8 mouse cellular contexts compared by ENCODE assay signal in genomic region chr1:111864063-111864778, GRCm38 (mm10). TPM values are rescaled to one million over a fixed set of nuclear protein-coding genes. Genes with fewer than 3 reads are reported as not detected.
DNase-seq lines count a peak whose midpoint lies in the region; ATAC-seq and TF ChIP-seq lines count a peak whose summit lies in the region.

No protein-coding gene starts in this region.

- H3K4me3 ChIP-seq in E14TG2a.4 (replicated peaks; ENCODE audit: low read length): peak overlapping the region; percentile 89
- H3K4me3 ChIP-seq in forebrain, embryonic 11.5 days (ENCODE audit: low read depth, low read length): peak overlapping the region; percentile 72
- peak overlapping the region; percentile 75 for H3K4me3 ChIP-seq in heart, embryonic 15.5 days
- peak overlapping the region; percentile 67 for H3K4me3 ChIP-seq in liver, embryonic 12.5 days
- H3K4me3 ChIP-seq in stomach, embryonic 15.5 days (replicated peaks): peak overlapping the region; percentile 65

- peak; percentile 52 for TF ChIP-seq CTCF in E14TG2a.4 (conservative IDR thresholded peaks at IDR 0.05; ENCODE audit: low read length)

- WGBS in forebrain, embryonic 11.5 days: under 1% methylated on average over 36 of the region's 41 CpGs
- under 1% methylated on average over 40 of the region's 41 CpGs for WGBS in heart, embryonic 15.5 days
- under 1% methylated on average over 41 of the region's 41 CpGs for WGBS in liver, embryonic 12.5 days (ENCODE audit: insufficient replicate concordance)
- WGBS in stomach, embryonic 15.5 days: under 1% methylated on average over 41 of the region's 41 CpGs

- H3K4me1 ChIP-seq in E14TG2a.4 (replicated peaks; ENCODE audit: low read depth, low read length): no peaks in the 10 kb centered on the region
- no peaks in the 10 kb centered on the region for H3K4me1 ChIP-seq in forebrain, embryonic 11.5 days (replicated peaks; ENCODE audit: control insufficient read depth, insufficient read depth, low read length)
- peaks cover 5% of the 10 kb centered on the region; the same call in 1 of the 2 replicates for H3K4me1 ChIP-seq in heart, embryonic 15.5 days (replicated peaks)
- no peaks in the 10 kb centered on the region for H3K4me1 ChIP-seq in liver, embryonic 12.5 days
- H3K4me1 ChIP-seq in stomach, embryonic 15.5 days: no peaks in the 10 kb centered on the region

- peak overlapping the region; percentile 66 for H3K27ac ChIP-seq in forebrain, embryonic 11.5 days (ENCODE audit: low read depth, low read length)
- H3K27ac ChIP-seq in heart, embryonic 15.5 days: peak overlapping the region; percentile 92
- H3K27ac ChIP-seq in liver, embryonic 12.5 days: peak overlapping the region; percentile 65; the same call in 1 of the 2 replicates
- H3K27ac ChIP-seq in stomach, embryonic 15.5 days: peak overlapping the region; percentile 94

- no peaks in the 10 kb centered on the region for H3K27me3 ChIP-seq in E14TG2a.4 (ENCODE audit: insufficient read depth, low read length)
- H3K27me3 ChIP-seq in forebrain, embryonic 11.5 days (ENCODE audit: control insufficient read depth, insufficient read depth, low read length): no peaks in the 10 kb centered on the region
- no peaks in the 10 kb centered on the region for H3K27me3 ChIP-seq in heart, embryonic 15.5 days
- no peaks in the 10 kb centered on the region for H3K27me3 ChIP-seq in liver, embryonic 12.5 days (replicated peaks)
- no peaks in the 10 kb centered on the region for H3K27me3 ChIP-seq in stomach, embryonic 15.5 days (replicated peaks)

- peak; percentile 63 for ATAC-seq in forebrain, embryonic 11.5 days (replicated peaks; ENCODE audit: low FRiP score)
- peak; percentile 74 for ATAC-seq in heart, embryonic 15.5 days (replicated peaks; ENCODE audit: insufficient number of reproducible peaks, insufficient read depth, low FRiP score, low read depth)
- peak; percentile 75 for ATAC-seq in liver, embryonic 12.5 days
- peak; percentile 80 for ATAC-seq in stomach, embryonic 15.5 days (ENCODE audit: insufficient read depth, low FRiP score, low read depth)

- H3K36me3 ChIP-seq in E14TG2a.4 (ENCODE audit: insufficient read depth, low read length): no peaks in the 10 kb centered on the region
- H3K36me3 ChIP-seq in forebrain, embryonic 11.5 days (ENCODE audit: control insufficient read depth, insufficient read depth, low read length): no peaks in the 10 kb centered on the region
- no peaks in the 10 kb centered on the region for H3K36me3 ChIP-seq in heart, embryonic 15.5 days
- H3K36me3 ChIP-seq in liver, embryonic 12.5 days: no peaks in the 10 kb centered on the region
- no peaks in the 10 kb centered on the region for H3K36me3 ChIP-seq in stomach, embryonic 15.5 days

- no peaks in the 10 kb centered on the region for H3K9me3 ChIP-seq in E14TG2a.4 (ENCODE audit: low read length)
- H3K9me3 ChIP-seq in forebrain, embryonic 11.5 days (ENCODE audit: control insufficient read depth, low read length): no peaks in the 10 kb centered on the region
- H3K9me3 ChIP-seq in heart, embryonic 15.5 days (replicated peaks): no peaks in the 10 kb centered on the region
- no peaks in the 10 kb centered on the region for H3K9me3 ChIP-seq in liver, embryonic 12.5 days (replicated peaks)
- no peaks in the 10 kb centered on the region for H3K9me3 ChIP-seq in stomach, embryonic 15.5 days

- H3K9ac ChIP-seq in forebrain, embryonic 11.5 days (ENCODE audit: low read length): peak overlapping the region; percentile 86
- H3K9ac ChIP-seq in heart, embryonic 15.5 days: peak overlapping the region; percentile 71
- peak overlapping the region; percentile 72 for H3K9ac ChIP-seq in liver, embryonic 12.5 days
- H3K9ac ChIP-seq in stomach, embryonic 15.5 days: peak overlapping the region; percentile 73

- peak overlapping the region; percentile 75 for H3K4me2 ChIP-seq in forebrain, embryonic 11.5 days (ENCODE audit: low read depth, low read length, severe bottlenecking)
- peak overlapping the region; percentile 84 for H3K4me2 ChIP-seq in heart, embryonic 15.5 days
- peak overlapping the region; percentile 94 for H3K4me2 ChIP-seq in liver, embryonic 12.5 days
- H3K4me2 ChIP-seq in stomach, embryonic 15.5 days: peak overlapping the region; percentile 78

- DNase-seq in c-Kit-positive CD71-negative TER-119-negative erythroid progenitor cells, embryonic 14.5 days (ENCODE audit: low read depth): peak; percentile 67
- DNase-seq in forebrain, embryonic 11.5 days (ENCODE audit: low spot score): peak; percentile 87
- peak; percentile 78 for DNase-seq in kidney, postnatal 14 days
- peak; percentile 13 to 30 for DNase-seq in natural killer cell, adult 2 months (ENCODE audit: low spot score in 2 of 2)

RNA-seq across cellular contexts. Expression of gene Dsel, which starts 0.5 kb away (rescaled TPM):
- polyA plus RNA-seq in forebrain, embryonic 11.5 days (2014; fragmentation: Nextera tagmentation; extraction: Ambion mirVana): 9.5 and 10.1 TPM in 2 replicates
- 6.1 and 7.8 TPM in 2 replicates for polyA plus RNA-seq in heart, embryonic 15.5 days (2015; fragmentation: Nextera tagmentation; extraction: Ambion mirVana)
- polyA plus RNA-seq in liver, embryonic 12.5 days (2016; fragmentation: Nextera tagmentation; extraction: Ambion mirVana): 2.4 and 2.5 TPM in 2 replicates
- polyA plus RNA-seq in stomach, embryonic 15.5 days (2015; fragmentation: Nextera tagmentation; extraction: Ambion mirVana): 11.9 and 12.4 TPM in 2 replicates

Comparison
In these comparisons a context has a peak if more than half of its experiments do, and no peak if none do; other contexts are left out.
1. Peak in every context shown above with its lines: DNase-seq, ATAC-seq, H3K4me3 ChIP-seq and H3K27ac ChIP-seq.
2. DNase-seq: peak in every context shown above with its lines; median percentile 87 in forebrain, embryonic 11.5 days; 78 in kidney, postnatal 14 days; 67 in c-Kit-positive CD71-negative TER-119-negative erythroid progenitor cells, embryonic 14.5 days; 22 in natural killer cell, adult 2 months.